Mouse (Mus musculus) myocyte (in vitro differentiated cells): ENCODE results near the gene C1qc. TPM values are rescaled to one million over a fixed set of nuclear protein-coding genes. Genes with fewer than 3 reads are reported as not detected.

Source experiments
- H3K27me3 ChIP-seq: one replicate; pipeline ENCODE4 v1.6.1; 2011; ENCODE audit not compliant: control insufficient read depth, insufficient read depth, insufficient read length
- H3K36me3 ChIP-seq: one replicate; pipeline ENCODE4 v1.6.1; 2011; ENCODE audit not compliant: control insufficient read depth, insufficient read depth
- H3K4me2 ChIP-seq: one replicate; pipeline ENCODE4 v1.6.1; 2011; ENCODE audit warnings: low read depth, control low read depth
- H3K4me3 ChIP-seq: one replicate; pipeline ENCODE4 v1.5.1; 2011; ENCODE audit warnings: mild to moderate bottlenecking, control low read depth, moderate library complexity
- H3K79me2 ChIP-seq: one replicate; pipeline ENCODE4 v1.6.1; 2011; ENCODE audit not compliant: control insufficient read depth, insufficient read depth
- H3ac ChIP-seq: one replicate; pipeline ENCODE4 v1.6.1; 2011; ENCODE audit not compliant: control insufficient read depth, insufficient read length
- CEBPB ChIP-seq: IDR thresholded peaks from 2 replicates; pipeline ENCODE4 v1.6.1; 2011; ENCODE audit warnings: mild to moderate bottlenecking, moderate library complexity; ENCODE audit not compliant: poor library complexity, insufficient read depth, severe bottlenecking
- E2F4 ChIP-seq: IDR thresholded peaks from one replicate; pipeline ENCODE4 v1.6.1; 2011; ENCODE audit warnings: mild to moderate bottlenecking, control low read depth, moderate library complexity; ENCODE audit not compliant: insufficient read depth
- MAX ChIP-seq: IDR thresholded peaks from one replicate; pipeline ENCODE4 v1.6.1; 2011; ENCODE audit warnings: low read depth, mild to moderate bottlenecking, control low read depth
- MYOD1 ChIP-seq, 3 experiments: IDR thresholded peaks; one replicate each; pipeline ENCODE4 v1.6.1; 2011; ENCODE audit warnings: control low read depth in 2 of 3, low read depth in 2 of 3, mild to moderate bottlenecking in 2 of 3, moderate library complexity in 1 of 3; ENCODE audit not compliant: insufficient read length in 2 of 3, control insufficient read depth in 1 of 3
- MYOG ChIP-seq, 3 experiments: IDR thresholded peaks; one replicate each; pipeline ENCODE4 v1.6.1; 2011; ENCODE audit warnings: control low read depth in 2 of 3, low read depth in 2 of 3, mild to moderate bottlenecking in 2 of 3; ENCODE audit not compliant: insufficient read length in 2 of 3, control insufficient read depth in 1 of 3, insufficient read depth in 1 of 3
- POLR2A ChIP-seq: IDR thresholded peaks from one replicate; pipeline ENCODE4 v1.6.1; 2011; ENCODE audit warnings: low read depth, mild to moderate bottlenecking, control low read depth, moderate library complexity; ENCODE audit not compliant: insufficient read length
- POLR2AphosphoS2 ChIP-seq: IDR thresholded peaks from one replicate; pipeline ENCODE4 v1.6.1; 2011; ENCODE audit warnings: low read depth, control low read depth; ENCODE audit not compliant: insufficient read length
- REST ChIP-seq: IDR thresholded peaks from one replicate; pipeline ENCODE4 v1.6.1; 2011; ENCODE audit warnings: mild to moderate bottlenecking, control low read depth, moderate library complexity; ENCODE audit not compliant: insufficient read depth, insufficient read length
- SRF ChIP-seq: IDR thresholded peaks from one replicate; pipeline ENCODE4 v1.6.1; 2011; ENCODE audit warnings: low read depth; ENCODE audit not compliant: control insufficient read depth, insufficient read length
- TCF12 ChIP-seq: IDR thresholded peaks from one replicate; pipeline ENCODE4 v1.6.1; 2011; ENCODE audit warnings: mild to moderate bottlenecking, control low read depth; ENCODE audit not compliant: poor library complexity, insufficient read depth, severe bottlenecking
- TCF3 ChIP-seq: IDR thresholded peaks from one replicate; pipeline ENCODE4 v1.6.1; 2011; ENCODE audit warnings: low read depth, control low read depth; ENCODE audit not compliant: insufficient read length
- USF1 ChIP-seq: IDR thresholded peaks from one replicate; pipeline ENCODE4 v1.6.1; 2011; ENCODE audit warnings: low read depth, mild to moderate bottlenecking, control low read depth, moderate library complexity
- polyA plus RNA-seq: library from polyadenylated mRNA; unstranded; fragments of >200 nt; fragmentation: generic; extraction: Trizol; gene quantifications from one replicate; pipeline ENCODE4 v1.2.1, GENCODE M21; 2012; ENCODE audit warnings: missing spikeins

C1qc gene
- polyA plus RNA-seq, 1 experiment = not detected

DNA sequence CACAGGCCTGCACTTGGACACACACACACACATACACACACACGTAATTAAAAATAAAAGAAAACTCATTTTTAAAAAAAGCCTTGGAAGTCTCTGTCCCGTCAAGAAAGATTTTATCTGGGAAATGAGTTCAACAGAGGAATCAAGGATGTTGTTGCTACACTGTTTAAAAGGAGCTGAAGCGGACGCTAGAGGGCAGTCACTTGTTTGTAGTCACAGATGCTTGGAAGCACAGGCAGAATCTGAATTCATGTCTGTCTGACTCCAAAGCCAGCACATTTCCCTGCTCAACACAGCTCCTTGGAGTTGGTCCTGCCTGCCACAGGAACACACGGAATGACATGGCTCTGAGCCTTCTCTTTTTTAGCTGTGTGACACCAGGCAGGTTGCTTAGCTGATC is 14.3 kb downstream of the C1qc start:
- TF ChIP-seq MYOG (IDR thresholded peaks at IDR 0.05; ENCODE audit: control insufficient read depth in 1 of 3, insufficient read depth in 1 of 3, insufficient read length in 2 of 3, low read depth in 2 of 3) (no peak), MAX (no peak), TCF12 (no peak), USF1 (no peak), CEBPB (no peak), REST (no peak), POLR2A (no peak), POLR2AphosphoS2 (no peak), E2F4 (no peak), SRF (no peak), TCF3 (no peak), MYOD1 (IDR thresholded peaks at IDR 0.05; ENCODE audit: control insufficient read depth in 1 of 3, insufficient read length in 2 of 3, low read depth in 2 of 3) (no peak)
- H3K4me3 ChIP-seq = no peak overlapping the region
- H3K79me2 ChIP-seq = no peaks in the 10 kb centered on the region
- H3K4me2 ChIP-seq = no peak overlapping the region
- H3K36me3 ChIP-seq = no peaks in the 10 kb centered on the region
- H3K27me3 ChIP-seq = peaks cover 35% of the 10 kb centered on the region
- no peak overlapping the region for H3ac ChIP-seq

DNA sequence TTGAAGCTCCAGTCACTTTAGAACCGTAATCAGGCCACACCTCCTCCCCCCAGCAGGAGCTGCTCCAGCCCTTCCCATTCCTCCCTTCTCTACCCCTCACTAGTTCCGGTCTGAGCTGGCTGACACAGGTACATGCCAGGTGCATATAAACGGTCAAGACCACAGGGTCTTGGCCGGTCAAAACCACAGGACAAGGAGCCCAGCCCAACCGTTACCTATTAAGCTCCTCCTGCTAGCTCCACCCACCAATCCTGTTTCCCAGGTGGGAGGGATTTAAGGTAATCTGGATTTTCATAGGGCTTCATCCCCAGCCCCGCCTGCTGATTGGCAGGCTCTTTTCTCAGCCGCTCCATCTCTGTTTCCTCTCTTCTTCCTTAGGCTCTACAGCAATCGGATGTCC is 14.7 kb downstream of the C1qc start:
- Histone ChIP-seq H3K27me3 (peaks cover 38% of the 10 kb centered on the region), H3ac (no peak overlapping the region), H3K79me2 (no peaks in the 10 kb centered on the region), H3K4me2 (no peak overlapping the region), H3K4me3 (no peak overlapping the region), H3K36me3 (no peaks in the 10 kb centered on the region)
- TF ChIP-seq TCF3 = no peak
- no peak for TF ChIP-seq TCF12
- no peak for TF ChIP-seq E2F4
- no peak for TF ChIP-seq REST
- TF ChIP-seq POLR2A = no peak
- TF ChIP-seq SRF = no peak

DNA sequence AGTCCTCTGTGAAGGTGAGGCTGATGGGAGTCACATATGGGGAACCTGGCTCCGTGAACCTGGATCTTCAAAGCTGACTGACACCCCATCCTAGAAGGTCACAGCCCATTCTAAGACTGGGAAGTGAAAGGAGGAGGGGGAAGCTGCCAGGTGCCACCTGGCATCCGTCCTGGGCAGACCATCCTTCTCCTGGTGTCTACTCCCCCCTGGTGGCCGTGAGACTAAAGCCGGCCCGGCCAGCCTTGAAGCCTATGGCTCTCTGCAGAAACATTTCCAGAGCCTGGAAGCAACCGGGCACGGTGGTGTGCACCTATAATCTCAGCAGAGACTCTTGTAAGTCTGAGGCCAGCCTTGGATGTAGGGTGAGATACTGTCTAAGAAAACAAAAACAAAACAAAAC is 15.9 kb downstream of the C1qc start:
- H3K36me3 ChIP-seq = no peaks in the 10 kb centered on the region
- TF ChIP-seq MYOG (IDR thresholded peaks at IDR 0.05; ENCODE audit: control insufficient read depth in 1 of 3, insufficient read depth in 1 of 3, insufficient read length in 2 of 3, low read depth in 2 of 3) (no peak), MAX (no peak), POLR2AphosphoS2 (no peak), MYOD1 (IDR thresholded peaks at IDR 0.05; ENCODE audit: control insufficient read depth in 1 of 3, insufficient read length in 2 of 3, low read depth in 2 of 3) (no peak), REST (no peak), TCF3 (no peak), SRF (no peak), USF1 (no peak), TCF12 (no peak), CEBPB (no peak), E2F4 (no peak), POLR2A (no peak)
- no peaks in the 10 kb centered on the region for H3K79me2 ChIP-seq
- no peak overlapping the region for H3ac ChIP-seq
- H3K4me2 ChIP-seq = no peak overlapping the region
- H3K4me3 ChIP-seq = no peak overlapping the region
- H3K27me3 ChIP-seq = peaks cover 43% of the 10 kb centered on the region

DNA sequence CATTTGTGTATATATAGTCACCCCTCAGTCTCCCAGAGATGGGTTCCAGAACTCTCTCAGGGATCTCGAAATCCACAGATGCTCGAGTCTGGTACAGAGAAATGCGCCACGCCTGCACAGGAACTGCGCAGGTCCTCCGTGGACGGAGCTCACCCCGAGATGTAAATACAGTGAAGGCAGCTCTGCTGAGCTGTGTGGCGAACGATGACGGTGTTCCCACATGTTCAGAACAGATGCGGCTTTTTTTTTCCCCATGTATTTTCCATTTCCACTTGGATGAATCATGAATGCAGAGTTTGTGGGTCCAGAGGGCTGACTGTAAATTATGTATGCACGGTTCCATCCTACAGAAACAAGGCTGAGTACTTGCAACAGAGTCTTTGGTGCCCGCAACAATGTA is 17.9 kb downstream of the C1qc start:
- Histone ChIP-seq H3K4me3 (no peak overlapping the region), H3ac (no peak overlapping the region), H3K79me2 (no peaks in the 10 kb centered on the region), H3K4me2 (no peak overlapping the region), H3K27me3 (peaks cover 36% of the 10 kb centered on the region), H3K36me3 (no peaks in the 10 kb centered on the region)
- TF ChIP-seq SRF (no peak), E2F4 (no peak), REST (no peak), MAX (no peak), MYOD1 (IDR thresholded peaks at IDR 0.05; ENCODE audit: control insufficient read depth in 1 of 3, insufficient read length in 2 of 3, low read depth in 2 of 3) (no peak), CEBPB (no peak), MYOG (IDR thresholded peaks at IDR 0.05; ENCODE audit: control insufficient read depth in 1 of 3, insufficient read depth in 1 of 3, insufficient read length in 2 of 3, low read depth in 2 of 3) (no peak), TCF3 (no peak), POLR2AphosphoS2 (no peak), USF1 (no peak), TCF12 (no peak), POLR2A (no peak)

DNA sequence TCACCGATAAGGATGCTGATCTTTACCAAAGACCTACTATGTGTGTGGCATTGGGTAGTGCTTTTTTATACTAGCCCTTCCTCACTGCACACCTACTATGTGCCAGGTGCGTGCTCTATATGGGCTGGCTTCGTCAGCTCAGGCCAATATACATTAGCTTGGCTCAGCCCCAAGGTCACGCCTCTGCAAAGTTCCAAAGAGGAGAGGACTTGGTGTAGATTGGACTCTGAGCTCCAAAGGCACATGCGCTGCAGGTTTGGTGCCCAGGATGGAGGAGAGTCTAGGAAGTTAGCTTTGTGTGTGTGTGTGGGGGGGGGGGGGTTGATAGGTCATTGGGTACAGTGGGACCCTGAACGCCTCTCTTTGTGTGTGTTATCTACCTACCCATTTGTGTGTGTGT is 24.5 kb downstream of the C1qc start:
- Histone ChIP-seq H3ac (no peak overlapping the region), H3K27me3 (peaks cover 52% of the 10 kb centered on the region), H3K4me2 (no peak overlapping the region), H3K79me2 (no peaks in the 10 kb centered on the region), H3K36me3 (no peaks in the 10 kb centered on the region), H3K4me3 (no peak overlapping the region)
- TF ChIP-seq USF1 (no peak), REST (no peak), MAX (no peak), CEBPB (no peak), TCF3 (no peak), TCF12 (no peak), POLR2A (no peak), E2F4 (no peak), SRF (no peak), MYOG (IDR thresholded peaks at IDR 0.05; ENCODE audit: control insufficient read depth in 1 of 3, insufficient read depth in 1 of 3, insufficient read length in 2 of 3, low read depth in 2 of 3) (no peak), POLR2AphosphoS2 (no peak), MYOD1 (IDR thresholded peaks at IDR 0.05; ENCODE audit: control insufficient read depth in 1 of 3, insufficient read length in 2 of 3, low read depth in 2 of 3) (no peak)
